Comparison of ENCODE assay signal across 8 mouse cellular contexts in the genomic region with DNA sequence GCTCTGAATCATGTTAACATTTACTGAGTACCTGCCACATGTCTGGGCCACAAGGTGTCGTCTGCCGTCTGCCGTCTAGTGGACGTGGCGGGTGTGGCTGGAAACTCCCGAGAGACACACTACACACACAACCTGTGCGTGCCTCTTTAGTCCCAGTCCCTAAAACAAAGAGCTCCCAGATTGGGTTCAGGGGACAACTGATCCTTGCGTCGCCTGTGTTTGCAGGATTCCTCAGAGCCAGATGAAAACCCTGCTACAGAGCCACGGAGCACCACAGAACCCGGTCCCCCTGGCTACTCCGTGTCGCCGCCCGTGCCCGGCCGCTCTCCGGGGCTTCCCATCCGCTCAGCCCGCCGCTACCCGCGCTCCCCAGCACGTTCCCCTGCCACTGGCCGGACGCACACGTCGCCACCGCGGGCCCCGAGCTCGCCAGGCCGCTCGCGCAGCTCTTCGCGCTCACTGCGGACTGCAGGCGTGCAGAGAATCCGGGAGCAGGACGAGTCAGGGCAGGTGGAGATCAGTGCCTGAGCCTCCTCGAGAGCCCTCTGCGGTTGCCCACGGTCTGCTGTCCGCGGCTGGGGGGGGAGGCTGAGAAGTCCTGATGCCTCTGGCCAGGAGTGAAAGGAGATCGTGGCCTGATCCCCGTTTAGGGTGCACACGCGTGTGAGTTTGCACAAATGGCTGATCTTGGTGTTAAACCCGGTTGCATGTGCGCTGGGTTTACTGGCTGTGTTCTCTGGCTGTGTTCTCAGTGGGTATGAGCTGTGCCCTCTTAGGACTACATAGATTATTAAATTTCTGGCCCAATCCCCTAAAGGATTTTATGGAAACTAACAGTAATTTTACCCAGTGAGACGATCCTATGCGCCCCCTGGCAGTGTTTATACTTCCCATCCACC. TPM values are rescaled to one million over a fixed set of nuclear protein-coding genes. Genes with fewer than 3 reads are reported as not detected.
DNase-seq lines count a peak whose midpoint lies in the region; ATAC-seq and TF ChIP-seq lines count a peak whose summit lies in the region.

No protein-coding gene starts in this region.

- 0 out of 2 replicates have a peak, but pooled peaks have one; percentile 25 for TF ChIP-seq POLR2A in brain, embryonic 14.5 days (IDR thresholded peaks at IDR 0.05; ENCODE audit: borderline replicate concordance, extremely low read depth, insufficient read depth, insufficient read length, poor library complexity, severe bottlenecking)

- 8% methylated on average over 54 of the region's 54 CpGs for WGBS in kidney, embryonic 14.5 days
- WGBS in heart, embryonic 10.5 days, result 8% methylated on average over 52 of the region's 54 CpGs
- 5% methylated on average over 54 of the region's 54 CpGs for WGBS in kidney, postnatal 0 days
- 7% methylated on average over 54 of the region's 54 CpGs for WGBS in stomach, embryonic 15.5 days

- peak; percentile 77 for ATAC-seq in kidney, embryonic 14.5 days (ENCODE audit: low FRiP score, low TSS enrichment)
- ATAC-seq in kidney, postnatal 0 days (replicated peaks; ENCODE audit: low FRiP score, low read depth), result peak; percentile 57; the same call in 1 of the 2 replicates
- ATAC-seq in stomach, embryonic 15.5 days (ENCODE audit: insufficient read depth, low FRiP score, low read depth), result peak; percentile 81

- H3K4me2 ChIP-seq in kidney, embryonic 14.5 days (replicated peaks; ENCODE audit: low read depth, low read length), result peak overlapping the region; percentile 80
- peak overlapping the region; percentile 87 for H3K4me2 ChIP-seq in kidney, postnatal 0 days (ENCODE audit: low read length)
- peak overlapping the region; percentile 86 for H3K4me2 ChIP-seq in stomach, embryonic 15.5 days

- no peak overlapping the region for H3K27ac ChIP-seq in kidney, embryonic 14.5 days (ENCODE audit: low read depth, low read length)
- H3K27ac ChIP-seq in heart, embryonic 10.5 days, result peak overlapping the region; percentile 79
- no peak overlapping the region for H3K27ac ChIP-seq in kidney, postnatal 0 days
- H3K27ac ChIP-seq in stomach, embryonic 15.5 days, result no peak overlapping the region

- H3K27me3 ChIP-seq in kidney, embryonic 14.5 days (ENCODE audit: control insufficient read depth, insufficient read depth, low read length), result peaks cover 17% of the 10 kb centered on the region; the same call in 1 of the 2 replicates
- H3K27me3 ChIP-seq in heart, embryonic 10.5 days (ENCODE audit: insufficient read depth, poor library complexity, severe bottlenecking), result peaks cover 52% of the 10 kb centered on the region
- no peaks in the 10 kb centered on the region for H3K27me3 ChIP-seq in kidney, postnatal 0 days (ENCODE audit: insufficient read depth, low read length)
- H3K27me3 ChIP-seq in stomach, embryonic 15.5 days (replicated peaks), result peaks cover 7% of the 10 kb centered on the region

- H3K9me3 ChIP-seq in kidney, embryonic 14.5 days (ENCODE audit: control insufficient read depth, low read length), result no peaks in the 10 kb centered on the region
- H3K9me3 ChIP-seq in heart, embryonic 10.5 days, result no peaks in the 10 kb centered on the region
- no peaks in the 10 kb centered on the region for H3K9me3 ChIP-seq in kidney, postnatal 0 days (replicated peaks; ENCODE audit: low read length)
- H3K9me3 ChIP-seq in stomach, embryonic 15.5 days, result no peaks in the 10 kb centered on the region

- no peaks in the 10 kb centered on the region for H3K4me1 ChIP-seq in kidney, embryonic 14.5 days (ENCODE audit: control insufficient read depth, insufficient read depth, low read length)
- H3K4me1 ChIP-seq in heart, embryonic 10.5 days, result peaks cover 10% of the 10 kb centered on the region
- H3K4me1 ChIP-seq in kidney, postnatal 0 days (replicated peaks; ENCODE audit: insufficient read depth, low read length), result no peaks in the 10 kb centered on the region
- H3K4me1 ChIP-seq in stomach, embryonic 15.5 days, result no peaks in the 10 kb centered on the region

- H3K4me3 ChIP-seq in kidney, embryonic 14.5 days (ENCODE audit: low read length), result peak overlapping the region; percentile 46
- H3K4me3 ChIP-seq in heart, embryonic 10.5 days, result peak overlapping the region; percentile 64
- peak overlapping the region; percentile 40 for H3K4me3 ChIP-seq in kidney, postnatal 0 days (replicated peaks; ENCODE audit: low read depth, low read length)
- H3K4me3 ChIP-seq in stomach, embryonic 15.5 days (replicated peaks), result peak overlapping the region; percentile 43

- H3K36me3 ChIP-seq in kidney, embryonic 14.5 days (ENCODE audit: control insufficient read depth, insufficient read depth, low read length), result no peaks in the 10 kb centered on the region
- no peaks in the 10 kb centered on the region for H3K36me3 ChIP-seq in heart, embryonic 10.5 days
- H3K36me3 ChIP-seq in kidney, postnatal 0 days (ENCODE audit: insufficient read depth, low read length), result no peaks in the 10 kb centered on the region
- H3K36me3 ChIP-seq in stomach, embryonic 15.5 days, result no peaks in the 10 kb centered on the region

- no peak for DNase-seq in kidney, adult 11 months
- peak; percentile 74 for DNase-seq in brain, embryonic 14.5 days (ENCODE audit: low read depth)
- DNase-seq in heart, embryonic 10.5 days (ENCODE audit: low spot score), result no peak
- DNase-seq in kidney, postnatal 0 days (ENCODE audit: low spot score), result peak; percentile 58
- DNase-seq in lung, postnatal 25 days (ENCODE audit: low spot score), result peak; percentile 48
- no peak for DNase-seq in c-Kit-positive CD71-positive TER-119-positive erythroid progenitor cells, embryonic 14.5 days (ENCODE audit: low spot score)

- TF ChIP-seq CTCF in brain, embryonic 14.5 days (IDR thresholded peaks at IDR 0.05; ENCODE audit: borderline replicate concordance, extremely low read depth, insufficient read depth, insufficient read length), result peak; percentile 45; the same call in 1 of the 2 replicates
- peak; percentile 46 for TF ChIP-seq CTCF in kidney, postnatal 0 days (IDR thresholded peaks at IDR 0.05; ENCODE audit: low read depth)

- peak overlapping the region; percentile 51 for H3K9ac ChIP-seq in kidney, embryonic 14.5 days (ENCODE audit: low read depth, low read length)
- peak overlapping the region; percentile 59 for H3K9ac ChIP-seq in kidney, postnatal 0 days (ENCODE audit: low read depth, low read length)
- H3K9ac ChIP-seq in stomach, embryonic 15.5 days, result peak overlapping the region; percentile 37; the same call in 1 of the 2 replicates

RNA-seq across cellular contexts. Expression of a gene that starts 17.2 kb away (rescaled TPM):
- polyA plus RNA-seq in kidney, embryonic 14.5 days (2014; fragmentation: Nextera tagmentation; extraction: Ambion mirVana), result 10.5 and 11.9 TPM in 2 replicates
- 4.8 and 7.2 TPM in 2 replicates for polyA plus RNA-seq in brain, embryonic 14.5 days (2012; rRNA removed)
- 2.0 and 4.0 TPM in 2 replicates for polyA plus RNA-seq in heart, embryonic 10.5 days (2016; fragmentation: Nextera tagmentation; extraction: Ambion mirVana)
- 17.5 and 19.4 TPM in 2 replicates for polyA plus RNA-seq in kidney, postnatal 0 days (2015; fragmentation: Nextera tagmentation; extraction: Ambion mirVana)
- polyA plus RNA-seq in stomach, embryonic 15.5 days (2015; fragmentation: Nextera tagmentation; extraction: Ambion mirVana), result 9.9 and 11.3 TPM in 2 replicates

RNA-seq across cellular contexts. Expression of a gene that starts 17.4 kb away (rescaled TPM):
- polyA plus RNA-seq in kidney, embryonic 14.5 days (2014; fragmentation: Nextera tagmentation; extraction: Ambion mirVana), result not detected in 2 replicates
- polyA plus RNA-seq in brain, embryonic 14.5 days (2012; rRNA removed), result 5.0 and 10.8 TPM in 2 replicates
- 0.04 TPM in 1 of 2 replicates, not detected in the other for polyA plus RNA-seq in heart, embryonic 10.5 days (2016; fragmentation: Nextera tagmentation; extraction: Ambion mirVana)
- polyA plus RNA-seq in kidney, postnatal 0 days (2015; fragmentation: Nextera tagmentation; extraction: Ambion mirVana), result 0.09 and 0.16 TPM in 2 replicates
- 0.06 and 0.14 TPM in 2 replicates for polyA plus RNA-seq in stomach, embryonic 15.5 days (2015; fragmentation: Nextera tagmentation; extraction: Ambion mirVana)

RNA-seq across cellular contexts. Expression of a gene that starts 36.3 kb away (rescaled TPM):
- polyA plus RNA-seq in kidney, embryonic 14.5 days (2014; fragmentation: Nextera tagmentation; extraction: Ambion mirVana), result 5.8 and 8.2 TPM in 2 replicates
- 3.2 and 3.3 TPM in 2 replicates for polyA plus RNA-seq in brain, embryonic 14.5 days (2012; rRNA removed)
- 5.1 and 5.8 TPM in 2 replicates for polyA plus RNA-seq in heart, embryonic 10.5 days (2016; fragmentation: Nextera tagmentation; extraction: Ambion mirVana)
- polyA plus RNA-seq in kidney, postnatal 0 days (2015; fragmentation: Nextera tagmentation; extraction: Ambion mirVana), result 4.8 TPM in 2 replicates
- polyA plus RNA-seq in stomach, embryonic 15.5 days (2015; fragmentation: Nextera tagmentation; extraction: Ambion mirVana), result 6.3 and 6.8 TPM in 2 replicates

RNA-seq across cellular contexts. Expression of a gene that starts 48.5 kb away (rescaled TPM):
- 0.09 and 0.11 TPM in 2 replicates for polyA plus RNA-seq in kidney, embryonic 14.5 days (2014; fragmentation: Nextera tagmentation; extraction: Ambion mirVana)
- 33.5 and 41.6 TPM in 2 replicates for polyA plus RNA-seq in brain, embryonic 14.5 days (2012; rRNA removed)
- polyA plus RNA-seq in heart, embryonic 10.5 days (2016; fragmentation: Nextera tagmentation; extraction: Ambion mirVana), result 0.06 and 0.10 TPM in 2 replicates
- polyA plus RNA-seq in kidney, postnatal 0 days (2015; fragmentation: Nextera tagmentation; extraction: Ambion mirVana), result 0.25 and 0.51 TPM in 2 replicates
- 0.08 and 0.15 TPM in 2 replicates for polyA plus RNA-seq in stomach, embryonic 15.5 days (2015; fragmentation: Nextera tagmentation; extraction: Ambion mirVana)

Comparison
In these comparisons a context has a peak if more than half of its experiments do, and no peak if none do; other contexts are left out.
1. DNase-seq: peak in brain, embryonic 14.5 days (single experiment), kidney, postnatal 0 days (single experiment) and lung, postnatal 25 days (single experiment); none in kidney, adult 11 months (single experiment), heart, embryonic 10.5 days (single experiment) and c-Kit-positive CD71-positive TER-119-positive erythroid progenitor cells, embryonic 14.5 days (single experiment).
2. Peak in every context shown above with its lines, with median percentiles within 50 percentile points of each other: ATAC-seq, H3K4me2 ChIP-seq, H3K4me3 ChIP-seq and H3K9ac ChIP-seq.